Mouse (Mus musculus): ENCODE measurements at regions not wholly inside any gene's neighbourhood (a gene's known extent, or its start where the extent isn't known, plus 50 kb on each side); places are given as distances from the start of the nearest gene placed in this dataset.

DNA sequence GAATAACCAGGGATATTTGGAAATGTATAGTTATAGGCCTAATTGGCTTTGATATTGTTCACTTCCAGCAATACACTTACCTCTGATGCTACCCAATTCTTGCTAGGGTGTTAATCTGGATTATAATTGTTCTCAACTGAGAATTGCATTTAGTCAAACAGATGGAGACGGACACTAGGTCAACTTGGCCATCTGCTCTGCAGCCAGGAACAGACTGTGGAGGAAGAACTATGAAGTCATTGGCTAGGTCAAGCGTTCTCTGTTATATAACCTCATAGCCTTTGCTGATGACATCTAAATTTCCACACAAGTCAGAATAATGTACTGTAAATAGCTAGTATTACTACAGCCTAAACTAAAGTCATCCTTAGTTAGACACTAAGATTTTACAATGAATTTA is 947.7 kb downstream of the Rab28 start:
- TF ChIP-seq MAFK (IDR thresholded peaks at IDR 0.05; ENCODE audit: insufficient read depth, low read depth, low read length) (no peak), ZC3H11A (IDR thresholded peaks at IDR 0.05; ENCODE audit: borderline replicate concordance, low read depth, low read length) (no peak), ZNF384 (IDR thresholded peaks at IDR 0.05; ENCODE audit: low read depth, low read length) (no peak), CHD2 (IDR thresholded peaks at IDR 0.05; ENCODE audit: low read depth, low read length) (no peak)
